Mouse (Mus musculus) testis, adult 2 months (tissue): ENCODE measurements at regions not wholly inside any gene's neighbourhood (a gene's known extent, or its start where the extent isn't known, plus 50 kb on each side); places are given as distances from the start of the nearest gene placed in this dataset.

Experiments used
- H3K27ac ChIP-seq: fragments of 200-500 bp; 2 replicates; pipeline ENCODE4 v1.5.1; 2012; ENCODE audit warnings: low read depth, low read length; ENCODE audit not compliant: control insufficient read depth, insufficient read depth
- H3K27me3 ChIP-seq: fragments of 200-500 bp; 2 replicates; pipeline ENCODE4 v1.6.1; 2012; ENCODE audit warnings: mild to moderate bottlenecking, low read length, moderate library complexity; ENCODE audit not compliant: control insufficient read depth, insufficient read depth
- H3K36me3 ChIP-seq: fragments of 200-500 bp; 2 replicates; pipeline ENCODE4 v1.6.1; 2012; ENCODE audit warnings: mild to moderate bottlenecking, low read length; ENCODE audit not compliant: control insufficient read depth, insufficient read depth
- H3K4me1 ChIP-seq: fragments of 200-500 bp; 2 replicates; pipeline ENCODE4 v1.6.1; 2012; ENCODE audit warnings: low read length; ENCODE audit not compliant: control insufficient read depth, insufficient read depth
- H3K4me3 ChIP-seq: fragments of 200-500 bp; 2 replicates; pipeline ENCODE4 v1.5.1; 2012; ENCODE audit warnings: low read depth, mild to moderate bottlenecking, low read length, moderate library complexity, mixed read lengths; ENCODE audit not compliant: control insufficient read depth
- CTCF ChIP-seq: fragments of 200-500 bp; IDR thresholded peaks from 2 replicates; pipeline ENCODE4 v1.5.1; 2012; ENCODE audit warnings: low read depth, mild to moderate bottlenecking, inconsistent platforms, low read length, moderate library complexity; ENCODE audit not compliant: control insufficient read depth, insufficient read depth, insufficient replicate concordance
- POLR2A ChIP-seq: fragments of 200-500 bp; IDR thresholded peaks from 2 replicates; pipeline ENCODE4 v1.6.1; 2012; ENCODE audit warnings: low read depth, mild to moderate bottlenecking, inconsistent platforms, low read length, moderate library complexity; ENCODE audit not compliant: control insufficient read depth

- Histone ChIP-seq H3K36me3 (no peaks in the 10 kb centered on the region), H3K4me1 (no peaks in the 10 kb centered on the region), H3K27ac (no peak overlapping the region), H3K4me3 (no peak overlapping the region), H3K27me3 (no peaks in the 10 kb centered on the region)
- TF ChIP-seq CTCF (no peak), POLR2A (no peak)
Measured at GRCm38 (mm10) chr11:6761876-6762628, 75.4 kb downstream of the Gm11983 start.

GRCm38 (mm10) chr11:6759578-6759977, 77.9 kb downstream of the Gm11983 start:
- Histone ChIP-seq H3K4me1 (no peaks in the 10 kb centered on the region), H3K4me3 (no peak overlapping the region), H3K27me3 (no peaks in the 10 kb centered on the region), H3K27ac (no peak overlapping the region), H3K36me3 (no peaks in the 10 kb centered on the region)
- TF ChIP-seq POLR2A (no peak), CTCF (no peak)

GRCm38 (mm10) chr11:6739439-6739838, 81.1 kb downstream of the Ramp3 start:
- TF ChIP-seq POLR2A (no peak), CTCF (no peak)
- Histone ChIP-seq H3K4me3 (no peak overlapping the region), H3K4me1 (no peaks in the 10 kb centered on the region)

GRCm38 (mm10) chr11:6738581-6738980, 80.3 kb downstream of the Ramp3 start:
- no peaks in the 10 kb centered on the region for H3K27me3 ChIP-seq
- TF ChIP-seq CTCF (no peak), POLR2A (no peak)
- no peaks in the 10 kb centered on the region for H3K36me3 ChIP-seq
- H3K4me3 ChIP-seq, result no peak overlapping the region
- no peaks in the 10 kb centered on the region for H3K4me1 ChIP-seq
- H3K27ac ChIP-seq, result no peak overlapping the region

More at GRCm38 (mm10) chr11:6739439-6739838, 81.1 kb downstream of the Ramp3 start:
- Histone ChIP-seq H3K36me3 (no peaks in the 10 kb centered on the region), H3K27ac (no peak overlapping the region), H3K27me3 (no peaks in the 10 kb centered on the region)

- H3K4me3 ChIP-seq, result no peak overlapping the region
- TF ChIP-seq CTCF (no peak), POLR2A (no peak)
- H3K4me1 ChIP-seq, result no peaks in the 10 kb centered on the region
- H3K27ac ChIP-seq, result no peak overlapping the region
- no peaks in the 10 kb centered on the region for H3K36me3 ChIP-seq
- no peaks in the 10 kb centered on the region for H3K27me3 ChIP-seq
Measured at GRCm38 (mm10) chr11:6738163-6738562, 79.8 kb downstream of the Ramp3 start.

GRCm38 (mm10) chr11:6734746-6735430, 76.6 kb downstream of the Ramp3 start:
- Histone ChIP-seq H3K4me3 (no peak overlapping the region), H3K4me1 (no peaks in the 10 kb centered on the region), H3K27ac (no peak overlapping the region), H3K27me3 (no peaks in the 10 kb centered on the region), H3K36me3 (no peaks in the 10 kb centered on the region)
- TF ChIP-seq POLR2A (no peak), CTCF (no peak)

- Histone ChIP-seq H3K4me3 (no peak overlapping the region), H3K36me3 (no peaks in the 10 kb centered on the region), H3K27ac (no peak overlapping the region), H3K27me3 (no peaks in the 10 kb centered on the region), H3K4me1 (no peaks in the 10 kb centered on the region)
- TF ChIP-seq POLR2A (no peak), CTCF (no peak)
Measured at GRCm38 (mm10) chr11:6731505-6731904, 73.2 kb downstream of the Ramp3 start.
